In genomic region chr4:142221757-142222072, GRCm38 (mm10) we compare ENCODE assay signal across 11 mouse cellular contexts. TPM values are rescaled to one million over a fixed set of nuclear protein-coding genes. Genes with fewer than 3 reads are reported as not detected.
A peak's percentile ranks its signal among the peaks of the same experiment; 100 is the strongest.
DNase-seq lines count a peak whose midpoint lies in the region; ATAC-seq and TF ChIP-seq lines count a peak whose summit lies in the region.
"Had no signal": no experiment of that assay in that cellular context is flagged by ENCODE, and none has a peak within 500 bp of the region (broad histone marks: within the 10 kb centered on the region; RNA-seq: fewer than 3 reads in every experiment).

No protein-coding gene starts in this region.

- H3K4me3 ChIP-seq in gastrocnemius, adult 2 months: no peak overlapping the region
- no peak overlapping the region for H3K4me3 ChIP-seq in kidney, adult 2 months (ENCODE audit: insufficient read depth, low read depth, low read length)
- no peak overlapping the region for H3K4me3 ChIP-seq in midbrain, embryonic 13.5 days (replicated peaks)
- no peak overlapping the region for H3K4me3 ChIP-seq in midbrain, embryonic 14.5 days (replicated peaks; ENCODE audit: low read depth, low read length)
- H3K4me3 ChIP-seq in stomach, embryonic 16.5 days (replicated peaks; ENCODE audit: low read length): no peak overlapping the region
- H3K4me3 ChIP-seq: liver, embryonic 13.5 days had no signal

- H3K4me2 ChIP-seq in midbrain, embryonic 13.5 days (replicated peaks): no peak overlapping the region
- H3K4me2 ChIP-seq in midbrain, embryonic 14.5 days (ENCODE audit: low read length): no peak overlapping the region
- peak overlapping the region; percentile 17; the same call in 1 of the 2 replicates for H3K4me2 ChIP-seq in stomach, embryonic 16.5 days (ENCODE audit: low read depth, low read length)
- H3K4me2 ChIP-seq: liver, embryonic 13.5 days had no signal

- no peak for ATAC-seq in midbrain, embryonic 13.5 days
- ATAC-seq in midbrain, embryonic 14.5 days (ENCODE audit: low FRiP score, low TSS enrichment): no peak
- no peak for ATAC-seq in stomach, embryonic 16.5 days (ENCODE audit: insufficient read depth, low FRiP score)
- ATAC-seq: activated CD4-positive, CD25-positive, alpha-beta regulatory T cell, adult 4 months had no signal

- no peaks in the 10 kb centered on the region for H3K36me3 ChIP-seq in kidney, adult 2 months (ENCODE audit: control insufficient read depth, insufficient read depth, low read length)
- no peaks in the 10 kb centered on the region for H3K36me3 ChIP-seq in midbrain, embryonic 13.5 days
- H3K36me3 ChIP-seq in midbrain, embryonic 14.5 days (ENCODE audit: control insufficient read depth, insufficient read depth, low read length): no peaks in the 10 kb centered on the region
- H3K36me3 ChIP-seq in stomach, embryonic 16.5 days (ENCODE audit: control insufficient read depth, insufficient read depth, low read length): no peaks in the 10 kb centered on the region
- H3K36me3 ChIP-seq: liver, embryonic 13.5 days had no signal

- TF ChIP-seq POLR2A in kidney, adult 2 months (IDR thresholded peaks at IDR 0.05; ENCODE audit: low read depth, low read length): no peak

- intact Hi-C loops in gastrocnemius, adult 2 months (cut with DNase I): no loop called here

- peak overlapping the region; percentile 8; the same call in 1 of the 2 replicates for H3K27ac ChIP-seq in gastrocnemius, adult 2 months
- peak overlapping the region; percentile 88 for H3K27ac ChIP-seq in kidney, adult 2 months (ENCODE audit: insufficient read depth, low read depth, low read length)
- 0 out of 2 replicates have a peak overlapping the region, but pooled peaks have one; percentile 5 for H3K27ac ChIP-seq in midbrain, embryonic 13.5 days
- H3K27ac ChIP-seq in midbrain, embryonic 14.5 days (replicated peaks; ENCODE audit: low read depth, low read length): no peak overlapping the region
- H3K27ac ChIP-seq in stomach, embryonic 16.5 days (ENCODE audit: low read length): peak overlapping the region; percentile 89
- H3K27ac ChIP-seq: liver, embryonic 13.5 days had no signal

- WGBS in kidney, adult 2 months: 31% methylated on average over 5 of the region's 5 CpGs
- 63% methylated on average over 5 of the region's 5 CpGs for WGBS in midbrain, embryonic 13.5 days
- WGBS in midbrain, embryonic 14.5 days: 68% methylated on average over 5 of the region's 5 CpGs
- 26% methylated on average over 5 of the region's 5 CpGs for WGBS in stomach, embryonic 16.5 days

- no peak for TF ChIP-seq CTCF in gastrocnemius, adult 2 months (IDR thresholded peaks at IDR 0.05)
- TF ChIP-seq CTCF in kidney, adult 2 months (conservative IDR thresholded peaks at IDR 0.05; ENCODE audit: insufficient read depth, insufficient read length, low read depth, low read length): no peak

- no peaks in the 10 kb centered on the region for H3K27me3 ChIP-seq in kidney, adult 2 months (replicated peaks; ENCODE audit: control insufficient read depth, insufficient read depth, low read length)
- no peaks in the 10 kb centered on the region for H3K27me3 ChIP-seq in midbrain, embryonic 13.5 days
- no peaks in the 10 kb centered on the region for H3K27me3 ChIP-seq in midbrain, embryonic 14.5 days (ENCODE audit: control insufficient read depth, insufficient read depth, low read length)
- no peaks in the 10 kb centered on the region for H3K27me3 ChIP-seq in stomach, embryonic 16.5 days (ENCODE audit: control insufficient read depth, insufficient read depth, low read length)
- H3K27me3 ChIP-seq: liver, embryonic 13.5 days had no signal

- no peaks in the 10 kb centered on the region for H3K9me3 ChIP-seq in midbrain, embryonic 13.5 days
- no peaks in the 10 kb centered on the region for H3K9me3 ChIP-seq in midbrain, embryonic 14.5 days (ENCODE audit: control insufficient read depth, low read length)
- no peaks in the 10 kb centered on the region for H3K9me3 ChIP-seq in stomach, embryonic 16.5 days (replicated peaks; ENCODE audit: control insufficient read depth, low read length)
- H3K9me3 ChIP-seq: liver, embryonic 13.5 days had no signal

- no peak overlapping the region for H3K9ac ChIP-seq in midbrain, embryonic 13.5 days (replicated peaks)
- H3K9ac ChIP-seq in midbrain, embryonic 14.5 days (replicated peaks; ENCODE audit: low read length): no peak overlapping the region
- H3K9ac ChIP-seq in stomach, embryonic 16.5 days (ENCODE audit: low read length): peak overlapping the region; percentile 47; the same call in 1 of the 2 replicates
- H3K9ac ChIP-seq: liver, embryonic 13.5 days had no signal

- peaks cover 65% of the 10 kb centered on the region for H3K4me1 ChIP-seq in kidney, adult 2 months (ENCODE audit: control insufficient read depth, insufficient read depth, low read length)
- peaks cover 41% of the 10 kb centered on the region for H3K4me1 ChIP-seq in midbrain, embryonic 13.5 days (replicated peaks)
- H3K4me1 ChIP-seq in midbrain, embryonic 14.5 days (ENCODE audit: control insufficient read depth, insufficient read depth, low read length): peaks cover 8% of the 10 kb centered on the region; the same call in 1 of the 2 replicates
- H3K4me1 ChIP-seq in stomach, embryonic 16.5 days (ENCODE audit: control insufficient read depth, insufficient read depth, low read length): peaks cover 73% of the 10 kb centered on the region

- DNase-seq in gastrocnemius, adult 2 months: no peak
- no peak for DNase-seq in gastrocnemius, adult 18-20 months (ENCODE audit: low spot score)
- no peak for DNase-seq in kidney, adult 2 months
- DNase-seq in kidney, postnatal 25 days: no peak
- DNase-seq in midbrain, embryonic 14.5 days: no peak
- DNase-seq in thymus, postnatal 0 days (ENCODE audit: low spot score): no peak
- DNase-seq: layer of hippocampus, adult 9-11 months; liver, embryonic 13.5 days had no signal

RNA-seq across cellular contexts. Expression of gene Kazn, which starts 17.5 kb away (rescaled TPM):
- total RNA-seq in gastrocnemius, adult 2 months (2021): 1 to 10 TPM; 1.5 to 2.3 TPM
- 1 to 10 TPM; 1.6 to 2.5 TPM for total RNA-seq in gastrocnemius, adult 18-20 months (2021)
- 76.1 and 80.8 TPM in 2 replicates for polyA plus RNA-seq in kidney, adult 2 months (2012; rRNA removed)
- polyA plus RNA-seq in midbrain, embryonic 13.5 days (2015; fragmentation: Nextera tagmentation; extraction: Ambion mirVana): 18.7 and 23.5 TPM in 2 replicates
- 19.9 and 27.1 TPM in 2 replicates for polyA plus RNA-seq in midbrain, embryonic 14.5 days (2014; fragmentation: Nextera tagmentation; extraction: Ambion mirVana)
- 13.2 and 13.4 TPM in 2 replicates for polyA plus RNA-seq in stomach, embryonic 16.5 days (2015; fragmentation: Nextera tagmentation; extraction: Ambion mirVana)
- polyA plus RNA-seq in thymus, postnatal 0 days (2015; fragmentation: Nextera tagmentation; extraction: Ambion mirVana): 7.2 TPM in 2 replicates
- polyA plus RNA-seq: activated CD4-positive, CD25-positive, alpha-beta regulatory T cell, adult 4 months had no signal
